11 mouse cellular contexts compared by ENCODE assay signal in genomic region chr13:28842811-28843210, GRCm38 (mm10).
DNase-seq lines count a peak whose midpoint lies in the region; ATAC-seq and TF ChIP-seq lines count a peak whose summit lies in the region.
"Had no signal": no experiment of that assay in that cellular context is flagged by ENCODE, and none has a peak within 500 bp of the region (broad histone marks: within the 10 kb centered on the region; RNA-seq: fewer than 3 reads in every experiment).

No protein-coding gene starts in this region.

- H3K27ac ChIP-seq in kidney, embryonic 15.5 days = no peak overlapping the region
- peak overlapping the region; percentile 45; the same call in 1 of the 2 replicates for H3K27ac ChIP-seq in heart, embryonic 13.5 days (replicated peaks)
- H3K27ac ChIP-seq in stomach, postnatal 0 days (replicated peaks) = no peak overlapping the region
- H3K27ac ChIP-seq in liver, postnatal 0 days (ENCODE audit: low read depth) = no peak overlapping the region
- H3K27ac ChIP-seq: limb, embryonic 13.5 days had no signal

- 64% methylated on average over 3 of the region's 3 CpGs for WGBS in kidney, embryonic 15.5 days
- 44% methylated on average over 3 of the region's 3 CpGs for WGBS in heart, embryonic 13.5 days
- 63% methylated on average over 3 of the region's 3 CpGs for WGBS in stomach, postnatal 0 days
- WGBS in liver, postnatal 0 days (ENCODE audit: insufficient replicate concordance) = 51% methylated on average over 3 of the region's 3 CpGs

- no peaks in the 10 kb centered on the region for H3K27me3 ChIP-seq in kidney, embryonic 15.5 days
- no peaks in the 10 kb centered on the region for H3K27me3 ChIP-seq in heart, embryonic 13.5 days (replicated peaks)
- no peaks in the 10 kb centered on the region for H3K27me3 ChIP-seq in stomach, postnatal 0 days (ENCODE audit: control insufficient read depth, insufficient read depth, low read length)
- H3K27me3 ChIP-seq in liver, postnatal 0 days (ENCODE audit: insufficient read depth, low read length) = no peaks in the 10 kb centered on the region
- H3K27me3 ChIP-seq: limb, embryonic 13.5 days had no signal

- H3K36me3 ChIP-seq in kidney, embryonic 15.5 days = no peaks in the 10 kb centered on the region
- no peaks in the 10 kb centered on the region for H3K36me3 ChIP-seq in heart, embryonic 13.5 days
- no peaks in the 10 kb centered on the region for H3K36me3 ChIP-seq in stomach, postnatal 0 days (ENCODE audit: control insufficient read depth, insufficient read depth, low read length)
- no peaks in the 10 kb centered on the region for H3K36me3 ChIP-seq in liver, postnatal 0 days (replicated peaks; ENCODE audit: insufficient read depth, low read length)
- H3K36me3 ChIP-seq: limb, embryonic 13.5 days had no signal

- no peak overlapping the region for H3K9ac ChIP-seq in kidney, embryonic 15.5 days
- H3K9ac ChIP-seq in heart, embryonic 13.5 days = no peak overlapping the region
- H3K9ac ChIP-seq in stomach, postnatal 0 days (ENCODE audit: low read length) = no peak overlapping the region
- no peak overlapping the region for H3K9ac ChIP-seq in liver, postnatal 0 days (replicated peaks)
- H3K9ac ChIP-seq: limb, embryonic 13.5 days had no signal

- TF ChIP-seq CTCF in stomach, postnatal 0 days (IDR thresholded peaks at IDR 0.05; ENCODE audit: low read depth) = no peak
- TF ChIP-seq CTCF in liver, postnatal 0 days (IDR thresholded peaks at IDR 0.05; ENCODE audit: low read depth) = no peak

- ATAC-seq in kidney, embryonic 15.5 days (replicated peaks; ENCODE audit: low FRiP score) = no peak
- no peak for ATAC-seq in heart, embryonic 13.5 days (ENCODE audit: extremely low read depth, insufficient number of reproducible peaks, low FRiP score, low TSS enrichment)
- no peak for ATAC-seq in stomach, postnatal 0 days (ENCODE audit: low FRiP score, low TSS enrichment)
- ATAC-seq in liver, postnatal 0 days = no peak; the same call in 1 of the 2 replicates
- ATAC-seq: inflammation-experienced regulatory T-cells, adult 6 months had no signal

- no peak overlapping the region for H3K4me3 ChIP-seq in kidney, embryonic 15.5 days (replicated peaks)
- H3K4me3 ChIP-seq in heart, embryonic 13.5 days = no peak overlapping the region
- no peak overlapping the region for H3K4me3 ChIP-seq in stomach, postnatal 0 days (ENCODE audit: low read depth, low read length)
- H3K4me3 ChIP-seq in liver, postnatal 0 days (ENCODE audit: low read depth, low read length) = no peak overlapping the region
- H3K4me3 ChIP-seq: limb, embryonic 13.5 days had no signal

- peaks cover 37% of the 10 kb centered on the region for H3K4me1 ChIP-seq in kidney, embryonic 15.5 days
- H3K4me1 ChIP-seq in heart, embryonic 13.5 days = peaks cover 37% of the 10 kb centered on the region
- no peaks in the 10 kb centered on the region for H3K4me1 ChIP-seq in stomach, postnatal 0 days (replicated peaks; ENCODE audit: control insufficient read depth, insufficient read depth)
- peaks cover 4% of the 10 kb centered on the region for H3K4me1 ChIP-seq in liver, postnatal 0 days (ENCODE audit: insufficient read depth)

- DNase-seq in kidney, adult 9 months = peak; percentile 6
- peak; percentile 37 for DNase-seq in 3134 (ENCODE audit: extremely low read depth, insufficient read length, low spot score)
- peak; percentile 63 for DNase-seq in adrenal gland, adult 2 months
- DNase-seq in right cerebral cortex, postnatal 4 days = no peak
- no peak for DNase-seq in stomach, postnatal 0 days (ENCODE audit: low spot score)
- DNase-seq in liver, postnatal 0 days = no peak
- DNase-seq: embryo, embryonic 11 days had no signal

- H3K9me3 ChIP-seq in kidney, embryonic 15.5 days (replicated peaks) = no peaks in the 10 kb centered on the region
- H3K9me3 ChIP-seq in heart, embryonic 13.5 days = no peaks in the 10 kb centered on the region
- H3K9me3 ChIP-seq in stomach, postnatal 0 days (ENCODE audit: control insufficient read depth, low read length) = no peaks in the 10 kb centered on the region
- H3K9me3 ChIP-seq in liver, postnatal 0 days (ENCODE audit: low read length) = no peaks in the 10 kb centered on the region
- H3K9me3 ChIP-seq: limb, embryonic 13.5 days had no signal

- TF ChIP-seq EP300 in stomach, postnatal 0 days (optimal IDR thresholded peaks at IDR 0.05) = no peak
- no peak for TF ChIP-seq EP300 in liver, postnatal 0 days (IDR thresholded peaks at IDR 0.05; ENCODE audit: low read depth)

- H3K4me2 ChIP-seq in kidney, embryonic 15.5 days = no peak overlapping the region
- no peak overlapping the region for H3K4me2 ChIP-seq in heart, embryonic 13.5 days
- no peak overlapping the region for H3K4me2 ChIP-seq in stomach, postnatal 0 days (replicated peaks; ENCODE audit: low read depth)
- H3K4me2 ChIP-seq in liver, postnatal 0 days (ENCODE audit: low read depth, low read length) = no peak overlapping the region
- H3K4me2 ChIP-seq: limb, embryonic 13.5 days had no signal

Comparison
In these comparisons a context has a peak if more than half of its experiments do, and no peak if none do; other contexts are left out.
1. DNase-seq: peak in kidney, adult 9 months (single experiment), 3134 (single experiment) and adrenal gland, adult 2 months (single experiment); none in right cerebral cortex, postnatal 4 days (single experiment), stomach, postnatal 0 days (single experiment) and liver, postnatal 0 days (single experiment).